Mouse (Mus musculus): ENCODE measurements around the gene Ppie.
"Not testable (repeated sequence)": the region's sequence is repeated elsewhere in the genome, so short reads cannot be mapped to it uniquely, and the experiment has no call there.

DNA sequence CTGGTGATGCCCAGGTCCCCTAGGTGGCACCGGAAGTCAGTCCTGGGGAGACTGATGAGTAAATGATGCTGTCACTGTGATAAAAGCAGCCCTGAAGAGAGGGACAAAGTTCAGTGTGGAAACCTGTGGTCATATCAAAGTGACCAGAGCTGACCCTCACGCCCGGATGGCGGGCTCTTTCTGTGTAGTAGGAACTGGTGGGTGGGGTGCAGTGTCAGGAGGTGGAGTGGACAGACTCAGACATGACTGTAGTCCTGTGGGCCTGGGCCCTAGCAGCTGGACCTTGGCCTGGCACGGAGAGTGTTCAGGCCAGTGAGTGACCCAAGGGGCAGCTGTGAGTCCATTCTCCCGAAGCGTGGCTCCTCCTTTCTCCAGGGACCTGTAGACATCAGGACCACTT lies 33.8 kb downstream of the Ppie start:
- not testable (repeated sequence) for TF ChIP-seq CTCF (IDR thresholded peaks at IDR 0.05); POLR2A (IDR thresholded peaks at IDR 0.05; ENCODE audit: insufficient read depth, low read depth, low read length); EP300 (IDR thresholded peaks at IDR 0.05; ENCODE audit: insufficient read depth, low read depth, low read length)
